Mouse (Mus musculus) spleen, adult 2 months (tissue): ENCODE data around the gene Pxmp2.

Source experiments
- CTCF ChIP-seq: fragments of 200-500 bp; IDR thresholded peaks from 2 replicates; pipeline ENCODE4 v1.5.1; 2011; ENCODE audit warnings: mild to moderate bottlenecking, inconsistent platforms; ENCODE audit not compliant: insufficient read depth, insufficient read length, insufficient replicate concordance; ENCODE audit errors: extremely low read depth
- POLR2A ChIP-seq: fragments of 200-500 bp; IDR thresholded peaks from 2 replicates; pipeline ENCODE4 v1.6.1; 2011; ENCODE audit warnings: low read depth, low read length, inconsistent platforms

GRCm38 (mm10) chr5:110296637-110297036 lies 10.7 kb upstream of the Pxmp2 start:
- no peak for TF ChIP-seq POLR2A
- no peak for TF ChIP-seq CTCF
